Mouse (Mus musculus) yolk sac, embryonic 10.5 days (tissue): ENCODE results near the gene Nrsn2.

Source experiments
- DNase-seq: peaks from one replicate; pipeline ENCODE4 v3.0.0-alpha.2; 2017; ENCODE audit warnings: low spot score

Nrsn2 gene

GRCm38 (mm10) chr2:152339631-152340179 is 36.7 kb downstream of the Nrsn2 start:
- no peak for DNase-seq

GRCm38 (mm10) chr2:152338319-152338718 is 38.1 kb downstream of the Nrsn2 start:
- no peak for DNase-seq

DNA sequence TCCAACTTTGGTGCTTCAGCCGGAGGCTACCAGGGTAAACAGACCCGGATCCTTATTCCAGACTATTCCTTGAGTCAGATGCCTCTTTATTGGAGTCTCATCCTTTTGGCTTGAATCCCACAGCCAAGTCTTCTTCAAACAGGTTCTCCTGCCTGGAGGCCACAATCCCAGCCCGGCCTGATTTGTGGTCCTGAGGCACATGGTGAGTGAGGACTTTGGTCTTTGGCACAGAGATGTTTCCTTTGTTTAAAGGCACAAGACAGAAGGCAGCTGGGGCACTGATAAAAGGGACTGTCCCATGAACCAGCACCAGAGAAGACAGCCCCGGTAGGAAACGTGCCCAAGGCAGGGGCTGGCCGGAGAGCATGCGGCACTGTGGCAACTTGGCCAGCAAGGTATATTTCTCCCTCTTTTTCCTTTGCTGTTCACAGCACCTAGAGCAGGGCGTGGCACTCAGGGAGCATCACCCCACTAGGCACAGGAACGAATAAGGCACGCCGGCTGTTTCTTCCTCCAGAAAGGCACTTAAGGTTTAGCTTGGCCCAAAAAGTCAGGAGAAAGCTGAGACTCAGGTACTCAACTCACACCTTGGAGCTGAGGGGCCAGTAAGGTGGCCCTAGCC is 38.7 kb downstream of the Nrsn2 start:
- no peak for DNase-seq

- DNase-seq = no peak
Observed at GRCm38 (mm10) chr2:152336856-152337255, 39.6 kb downstream of the Nrsn2 start.

DNA sequence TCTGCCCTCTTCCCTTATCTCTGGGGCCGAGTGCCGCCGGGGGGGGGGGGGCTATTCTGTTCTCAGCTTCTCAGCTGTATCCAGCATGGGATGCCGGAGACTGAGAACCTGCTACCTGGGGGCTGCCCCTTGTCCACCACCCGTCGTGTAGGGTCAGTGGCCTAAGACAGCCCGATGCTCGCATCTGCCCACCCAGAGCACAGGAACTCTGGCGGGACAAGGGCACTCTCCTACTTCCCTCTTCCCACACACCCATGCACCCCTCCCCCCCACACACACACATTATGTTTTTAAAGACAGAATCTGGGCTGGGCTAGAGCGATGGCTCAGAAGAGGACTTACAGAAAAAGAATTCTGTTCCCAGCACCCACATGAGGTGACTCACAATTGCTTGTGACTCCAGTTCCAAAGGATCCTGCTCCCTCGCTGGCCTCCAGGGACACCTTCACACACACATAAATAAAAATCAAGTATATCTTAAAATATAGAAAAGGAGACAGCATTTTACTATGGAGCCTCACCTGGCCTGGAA is 41.1 kb downstream of the Nrsn2 start:
- DNase-seq = no peak

GRCm38 (mm10) chr2:152333345-152334006 is 43.0 kb downstream of the Nrsn2 start:
- no peak for DNase-seq

GRCm38 (mm10) chr2:152332101-152332825 is 44.2 kb downstream of the Nrsn2 start, which contains the start of gene Rbck1:
Rbck1 (minus strand) TSS chr2:152332653.
- DNase-seq = peak; percentile 96

- DNase-seq = no peak
Observed at GRCm38 (mm10) chr2:152330858-152331423, 45.5 kb downstream of the Nrsn2 start.

- no peak for DNase-seq
Observed at GRCm38 (mm10) chr2:152327980-152328379, 48.5 kb downstream of the Nrsn2 start.

GRCm38 (mm10) chr2:152326654-152327053 is 49.8 kb downstream of the Nrsn2 start:
- no peak for DNase-seq

DNA sequence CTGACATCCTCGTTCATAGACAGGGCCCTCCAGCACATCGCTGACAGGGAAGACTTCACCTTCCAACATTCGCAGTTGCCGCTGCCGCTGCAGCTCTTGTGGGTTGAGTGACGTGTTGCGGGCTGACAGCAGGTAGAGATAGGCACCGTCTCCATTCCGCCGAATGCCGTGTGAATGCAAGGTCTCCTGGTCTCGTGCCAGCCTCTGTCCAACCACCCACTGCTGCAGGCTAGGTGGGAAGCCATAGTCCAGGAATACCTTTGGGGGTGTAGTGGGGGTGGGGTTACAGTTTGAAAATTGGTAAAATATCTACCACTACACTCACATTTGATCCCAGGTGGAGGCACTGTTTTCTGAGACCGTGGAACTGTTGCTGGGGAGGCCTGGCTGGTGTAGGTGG is 50.3 kb downstream of the Nrsn2 start:
- no peak for DNase-seq

DNA sequence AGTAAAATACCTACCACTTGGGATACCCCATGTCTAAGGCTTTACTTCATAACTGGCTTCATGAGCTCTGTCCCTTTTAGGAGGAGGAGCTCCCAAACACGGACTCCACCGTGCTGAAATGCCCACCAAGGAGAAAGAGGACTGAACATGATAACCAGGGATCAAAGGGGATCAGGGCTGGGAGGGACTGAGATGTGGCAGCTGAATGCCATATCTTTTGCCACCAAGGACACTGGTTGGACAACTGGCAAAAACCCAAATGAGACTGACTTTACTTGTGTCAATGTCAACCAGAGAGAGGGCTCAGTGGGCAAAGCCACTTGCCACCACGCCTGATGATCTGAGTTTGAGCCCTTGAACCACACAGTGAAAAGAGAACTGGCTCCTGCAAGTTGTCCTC is 51.6 kb downstream of the Nrsn2 start:
- no peak for DNase-seq

DNA sequence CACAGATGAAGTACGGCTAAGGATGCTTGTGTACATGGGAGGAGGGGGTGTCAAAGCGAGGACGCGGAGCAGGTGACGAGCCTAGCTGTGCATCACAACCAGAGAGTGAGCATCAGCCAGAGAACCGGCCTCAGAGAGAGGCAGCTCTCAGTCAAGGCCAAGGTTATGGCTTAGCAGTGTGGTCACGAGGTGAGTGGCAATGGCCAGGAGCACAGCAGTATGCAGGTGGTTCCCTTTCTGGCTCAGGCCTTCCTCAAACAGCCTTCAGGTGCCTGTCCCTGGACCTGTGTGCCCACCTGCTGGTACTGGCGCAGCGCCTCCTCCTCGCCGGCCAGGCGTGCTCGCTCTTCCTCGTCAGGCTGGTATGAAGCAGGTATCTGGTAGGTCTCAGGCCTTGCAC is 52.5 kb downstream of the Nrsn2 start:
- DNase-seq = no peak

GRCm38 (mm10) chr2:152322198-152322597 is 54.2 kb downstream of the Nrsn2 start:
- DNase-seq = no peak

DNA sequence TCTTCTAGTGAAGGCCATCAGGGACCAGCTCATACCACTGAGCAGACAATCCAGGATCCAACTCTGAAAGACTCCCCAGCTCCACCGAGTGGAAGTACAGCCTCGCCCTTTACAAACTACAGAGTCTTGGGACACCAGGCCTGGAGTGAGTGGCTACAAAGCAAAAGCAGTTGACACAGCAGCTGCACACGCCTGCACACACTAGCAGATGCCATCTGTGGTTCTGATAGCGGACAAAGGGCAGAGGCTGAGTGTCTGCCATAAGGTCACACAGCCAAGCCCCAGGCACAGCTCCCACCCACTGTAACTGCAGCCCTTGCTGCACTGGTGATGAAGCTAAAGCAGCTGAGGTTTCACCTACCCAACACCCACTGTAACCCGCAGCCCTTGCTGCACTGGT is 54.9 kb downstream of the Nrsn2 start:
- DNase-seq = no peak
